ENCODE assay signal across 20 mouse cellular contexts in the genomic region with DNA sequence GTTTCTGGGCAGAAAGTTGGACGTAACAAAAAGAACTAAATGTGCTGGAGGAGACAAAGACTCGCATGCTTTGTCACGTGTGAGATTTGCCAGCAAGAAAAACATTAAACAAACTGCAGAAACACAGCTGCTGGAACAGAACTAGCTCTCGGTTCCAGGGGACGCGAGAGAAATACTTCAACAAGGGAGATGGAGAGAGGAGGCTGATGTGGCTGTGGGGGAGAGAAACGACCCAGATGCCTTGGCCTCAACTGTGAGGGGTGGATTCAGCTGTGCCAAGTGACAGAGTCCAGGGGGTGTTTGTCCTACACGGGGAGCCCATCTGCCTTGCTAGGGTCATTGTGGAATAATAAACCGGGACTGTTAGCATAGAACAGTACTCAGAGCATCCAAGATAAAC.
A peak's percentile ranks its signal among the peaks of the same experiment; 100 is the strongest.
DNase-seq lines count a peak whose midpoint lies in the region; ATAC-seq and TF ChIP-seq lines count a peak whose summit lies in the region.
"Had no signal": no experiment of that assay in that cellular context is flagged by ENCODE, and none has a peak within 500 bp of the region (broad histone marks: within the 10 kb centered on the region; RNA-seq: fewer than 3 reads in every experiment).

No protein-coding gene starts in this region.

- no peak for TF ChIP-seq CTCF in lung, postnatal 0 days (IDR thresholded peaks at IDR 0.05)

- peak overlapping the region; percentile 53; the same call in 1 of the 2 replicates for H3K27ac ChIP-seq in hindbrain, embryonic 10.5 days
- H3K27ac ChIP-seq in hindbrain, embryonic 13.5 days, result no peak overlapping the region
- H3K27ac ChIP-seq in lung, embryonic 15.5 days, result peak overlapping the region; percentile 63
- 0 out of 2 replicates have a peak overlapping the region, but pooled peaks have one; percentile 5 for H3K27ac ChIP-seq in lung, postnatal 0 days (ENCODE audit: low read length)
- H3K27ac ChIP-seq: forebrain, embryonic 10.5 days; hindbrain, embryonic 14.5 days; limb, embryonic 12.5 days; liver, embryonic 14.5 days; midbrain, embryonic 12.5 days had no signal

- no peak overlapping the region for H3K9ac ChIP-seq in hindbrain, embryonic 13.5 days
- H3K9ac ChIP-seq in lung, embryonic 15.5 days, result no peak overlapping the region
- no peak overlapping the region for H3K9ac ChIP-seq in lung, postnatal 0 days (replicated peaks; ENCODE audit: low read depth)
- H3K9ac ChIP-seq: heart, embryonic 12.5 days; hindbrain, embryonic 14.5 days; limb, embryonic 12.5 days; liver, embryonic 14.5 days; midbrain, embryonic 12.5 days had no signal

- ATAC-seq in hindbrain, embryonic 13.5 days (ENCODE audit: low FRiP score), result no peak
- ATAC-seq in lung, embryonic 15.5 days (ENCODE audit: borderline replicate concordance, extremely low read depth, low FRiP score, low TSS enrichment), result peak; percentile 47; the same call in 1 of the 2 replicates
- peak; percentile 58 for ATAC-seq in lung, postnatal 0 days

- 0 out of 2 replicates have a peak, but pooled peaks cover 2% of the 10 kb centered on the region for H3K27me3 ChIP-seq in hindbrain, embryonic 10.5 days (ENCODE audit: insufficient read depth, poor library complexity, severe bottlenecking)
- no peaks in the 10 kb centered on the region for H3K27me3 ChIP-seq in hindbrain, embryonic 13.5 days
- no peaks in the 10 kb centered on the region for H3K27me3 ChIP-seq in lung, embryonic 15.5 days
- H3K27me3 ChIP-seq in lung, postnatal 0 days (replicated peaks; ENCODE audit: insufficient read depth, low read length), result no peaks in the 10 kb centered on the region
- H3K27me3 ChIP-seq: heart, embryonic 12.5 days; limb, embryonic 12.5 days; midbrain, embryonic 12.5 days had no signal

- WGBS in hindbrain, embryonic 10.5 days, result 73% methylated on average over 9 of the region's 9 CpGs
- 71% methylated on average over 9 of the region's 9 CpGs for WGBS in hindbrain, embryonic 13.5 days
- WGBS in lung, embryonic 15.5 days, result 29% methylated on average over 9 of the region's 9 CpGs
- 42% methylated on average over 9 of the region's 9 CpGs for WGBS in lung, postnatal 0 days

- H3K9me3 ChIP-seq in hindbrain, embryonic 10.5 days, result no peaks in the 10 kb centered on the region
- H3K9me3 ChIP-seq in hindbrain, embryonic 13.5 days, result no peaks in the 10 kb centered on the region
- H3K9me3 ChIP-seq in lung, embryonic 15.5 days, result no peaks in the 10 kb centered on the region
- no peaks in the 10 kb centered on the region for H3K9me3 ChIP-seq in lung, postnatal 0 days (ENCODE audit: low read length)
- H3K9me3 ChIP-seq: forebrain, embryonic 10.5 days; heart, embryonic 12.5 days; limb, embryonic 12.5 days; midbrain, embryonic 12.5 days had no signal

- no peak for DNase-seq in hindbrain, embryonic 10.5 days (ENCODE audit: low spot score)
- DNase-seq in lung, adult 18-20 months, result no peak
- DNase-seq in brain, adult 2 months (ENCODE audit: low read depth, low spot score), result peak; percentile 10
- DNase-seq in lung, postnatal 0 days (ENCODE audit: low spot score), result peak; percentile 78
- no peak for DNase-seq in urinary bladder, adult 18-20 months (ENCODE audit: low spot score in 2 of 2)
- DNase-seq in layer of hippocampus, adult 9-11 months, result no peak
- DNase-seq: adrenal gland, postnatal 36 days; B cell, adult 2 months; cerebellum, adult 18-20 months; cerebellum, postnatal 36 days; heart, postnatal 14 days; right cerebral cortex, adult 18-20 months had no signal

- H3K36me3 ChIP-seq in hindbrain, embryonic 10.5 days, result no peaks in the 10 kb centered on the region
- no peaks in the 10 kb centered on the region for H3K36me3 ChIP-seq in hindbrain, embryonic 13.5 days
- no peaks in the 10 kb centered on the region for H3K36me3 ChIP-seq in lung, embryonic 15.5 days
- H3K36me3 ChIP-seq in lung, postnatal 0 days (ENCODE audit: insufficient read depth, low read length), result no peaks in the 10 kb centered on the region
- H3K36me3 ChIP-seq: forebrain, embryonic 10.5 days; heart, embryonic 12.5 days; limb, embryonic 12.5 days; midbrain, embryonic 12.5 days had no signal

- no peak overlapping the region for H3K4me2 ChIP-seq in hindbrain, embryonic 13.5 days
- no peak overlapping the region for H3K4me2 ChIP-seq in lung, embryonic 15.5 days
- H3K4me2 ChIP-seq in lung, postnatal 0 days (replicated peaks; ENCODE audit: low read depth, low read length), result no peak overlapping the region
- H3K4me2 ChIP-seq: heart, embryonic 12.5 days; hindbrain, embryonic 14.5 days; limb, embryonic 12.5 days; midbrain, embryonic 12.5 days had no signal

- peaks cover 15% of the 10 kb centered on the region; the same call in 1 of the 2 replicates for H3K4me1 ChIP-seq in hindbrain, embryonic 10.5 days (replicated peaks)
- H3K4me1 ChIP-seq in hindbrain, embryonic 13.5 days (replicated peaks), result peaks cover 9% of the 10 kb centered on the region; the same call in 1 of the 2 replicates
- H3K4me1 ChIP-seq in lung, embryonic 15.5 days, result peaks cover 32% of the 10 kb centered on the region
- H3K4me1 ChIP-seq in lung, postnatal 0 days (ENCODE audit: insufficient read depth, low read depth, low read length), result no peaks in the 10 kb centered on the region
- H3K4me1 ChIP-seq: forebrain, embryonic 10.5 days; heart, embryonic 12.5 days had no signal

- H3K4me3 ChIP-seq in hindbrain, embryonic 10.5 days, result no peak overlapping the region
- H3K4me3 ChIP-seq in hindbrain, embryonic 13.5 days, result no peak overlapping the region
- H3K4me3 ChIP-seq in lung, embryonic 15.5 days, result no peak overlapping the region
- no peak overlapping the region for H3K4me3 ChIP-seq in lung, postnatal 0 days (ENCODE audit: low read depth, low read length)
- H3K4me3 ChIP-seq: forebrain, embryonic 10.5 days; heart, embryonic 12.5 days; limb, embryonic 12.5 days; midbrain, embryonic 12.5 days had no signal

- peak; percentile 41; the same call in 1 of the 2 replicates for TF ChIP-seq EP300 in lung, postnatal 0 days (IDR thresholded peaks at IDR 0.05)

Comparison
In these comparisons a context has a peak if more than half of its experiments do, and no peak if none do; other contexts are left out.
1. DNase-seq: peak in brain, adult 2 months (single experiment) and lung, postnatal 0 days (single experiment); none in hindbrain, embryonic 10.5 days (single experiment), lung, adult 18-20 months (0 of 2), urinary bladder, adult 18-20 months (0 of 2) and layer of hippocampus, adult 9-11 months (single experiment).